Mouse (Mus musculus) liver, embryonic 13.5 days (tissue): ENCODE data around the gene Zfp92. TPM values are rescaled to one million over a fixed set of nuclear protein-coding genes. Genes with fewer than 3 reads are reported as not detected.
"Not testable (repeated sequence)": the region's sequence is repeated elsewhere in the genome, so short reads cannot be mapped to it uniquely, and the experiment has no call there.

ENCODE experiments used
- ATAC-seq: fragments of 200-750 bp; cut with Nextera tagmentation; 2 replicates; pipeline ENCODE4 v1.8.0; 2017; ENCODE audit warnings: low read depth, mild to moderate bottlenecking, moderate number of reproducible peaks, moderate library complexity
- DNase-seq: peaks from one replicate; pipeline ENCODE4 v3.0.0; 2022
- H3K27ac ChIP-seq: fragments of 300-500 bp; sonication (generic); 2 replicates; pipeline ENCODE4 v1.5.1; 2015; ENCODE audit warnings: moderate library complexity, mild to moderate bottlenecking, inconsistent platforms
- H3K27me3 ChIP-seq: fragments of 300-500 bp; sonication (generic); 2 replicates; pipeline ENCODE4 v1.6.1; 2015; ENCODE audit warnings: mild to moderate bottlenecking, inconsistent platforms
- H3K36me3 ChIP-seq: fragments of 300-500 bp; sonication (generic); 2 replicates; pipeline ENCODE4 v1.6.1; 2015; ENCODE audit warnings: mild to moderate bottlenecking, inconsistent platforms
- H3K4me1 ChIP-seq: fragments of 300-500 bp; sonication (generic); replicated peaks from 2 replicates; pipeline ENCODE4 v1.6.1; 2015; ENCODE audit warnings: inconsistent platforms
- H3K4me2 ChIP-seq: fragments of 300-500 bp; sonication (generic); 2 replicates; pipeline ENCODE4 v1.6.1; 2015; ENCODE audit warnings: inconsistent platforms, mild to moderate bottlenecking, moderate library complexity
- H3K4me3 ChIP-seq: fragments of 300-500 bp; sonication (generic); replicated peaks from 2 replicates; pipeline ENCODE4 v1.5.1; 2015; ENCODE audit warnings: mild to moderate bottlenecking, inconsistent platforms
- H3K9ac ChIP-seq: fragments of 300-500 bp; sonication (generic); 2 replicates; pipeline ENCODE4 v1.6.1; 2015; ENCODE audit warnings: mild to moderate bottlenecking, inconsistent platforms
- H3K9me3 ChIP-seq: fragments of 300-500 bp; sonication (generic); replicated peaks from 2 replicates; pipeline ENCODE4 v1.6.1; 2016; ENCODE audit warnings: inconsistent platforms
- WGBS: fragments of 180-500 bp; shearing (Covaris S2); methylation state at CpG from one replicate; pipeline ENCODE4 v1.1.7; 2015; ENCODE audit not compliant: insufficient replicate concordance; 5-methylcytosine and 5-hydroxymethylcytosine counted together
- polyA plus RNA-seq: library from polyadenylated mRNA; unstranded; fragments of >200 nt; fragmentation: Nextera tagmentation; extraction: Ambion mirVana; gene quantifications from 2 replicates; pipeline ENCODE4 v1.2.1, GENCODE M21; 2015

Zfp92 gene
- polyA plus RNA-seq: not detected in 2 replicates

GRCm38 (mm10) chrX:73410880-73411517, at the start of gene Zfp92:
TSS of gene Zfp92 (plus strand) at chrX:73411096.
- ATAC-seq: no peak
- 0 out of 2 replicates have a peak within 1 kb of the TSS, but pooled peaks have one; percentile 11 for H3K4me3 ChIP-seq

DNA sequence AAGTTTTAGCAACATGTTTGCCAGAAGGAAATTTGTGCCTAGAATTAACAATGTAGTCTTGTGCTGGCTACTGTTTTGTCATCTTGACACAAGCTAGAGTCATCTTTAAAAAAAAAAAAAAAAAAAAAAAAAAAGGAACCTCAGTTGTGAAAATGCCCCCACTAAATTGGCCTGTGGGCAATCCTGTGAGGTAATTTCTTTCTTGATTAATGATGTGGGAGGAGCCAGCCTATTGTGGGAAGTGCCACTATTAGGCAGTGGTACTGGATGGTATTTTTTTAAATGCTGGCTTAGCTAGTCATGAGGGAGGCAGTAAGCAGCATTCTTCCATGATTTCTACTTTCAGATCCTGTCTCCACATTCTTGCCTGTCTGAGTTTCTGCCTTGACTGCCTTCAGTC, 47.6 kb upstream of the Zfp92 start:
- Histone ChIP-seq H3K4me2 (no peak overlapping the region), H3K27ac (no peak overlapping the region), H3K9me3 (no peaks in the 10 kb centered on the region), H3K4me3 (no peak overlapping the region), H3K27me3 (no peaks in the 10 kb centered on the region), H3K4me1 (no peaks in the 10 kb centered on the region), H3K9ac (no peak overlapping the region), H3K36me3 (no peaks in the 10 kb centered on the region)
- ATAC-seq (no peak), DNase-seq (no peak)

More at GRCm38 (mm10) chrX:73410880-73411517, at the start of gene Zfp92:
- Histone ChIP-seq H3K9me3 (no peaks in the 10 kb centered on the region), H3K27ac (no peak within 1 kb of the TSS), H3K4me2 (peak within 1 kb of the TSS; percentile 38), H3K9ac (no peak within 1 kb of the TSS), H3K36me3 (no peaks in the 10 kb centered on the region), H3K4me1 (no peaks in the 10 kb centered on the region), H3K27me3 (peaks cover 8% of the 10 kb centered on the region; the same call in 1 of the 2 replicates)
- WGBS: 13% methylated on average over 20 of the region's 20 CpGs
- DNase-seq: no peak

GRCm38 (mm10) chrX:73384419-73384818, 26.5 kb upstream of the Zfp92 start:
- ATAC-seq (no peak), DNase-seq (no peak)
- Histone ChIP-seq H3K9ac (no peak overlapping the region), H3K4me2 (no peak overlapping the region), H3K27me3 (no peaks in the 10 kb centered on the region), H3K4me3 (no peak overlapping the region), H3K27ac (no peak overlapping the region), H3K36me3 (no peaks in the 10 kb centered on the region), H3K4me1 (no peaks in the 10 kb centered on the region), H3K9me3 (no peaks in the 10 kb centered on the region)
- 60% methylated on average over 6 of the region's 6 CpGs for WGBS

GRCm38 (mm10) chrX:73384924-73385323, 26.0 kb upstream of the Zfp92 start:
- Histone ChIP-seq H3K4me2 (no peak overlapping the region), H3K27me3 (no peaks in the 10 kb centered on the region), H3K4me1 (no peaks in the 10 kb centered on the region), H3K9me3 (no peaks in the 10 kb centered on the region), H3K27ac (no peak overlapping the region), H3K4me3 (no peak overlapping the region), H3K9ac (no peak overlapping the region), H3K36me3 (no peaks in the 10 kb centered on the region)
- no peak for DNase-seq
- WGBS: 7% methylated on average over 1 of the region's 1 CpGs
- ATAC-seq: no peak

DNA sequence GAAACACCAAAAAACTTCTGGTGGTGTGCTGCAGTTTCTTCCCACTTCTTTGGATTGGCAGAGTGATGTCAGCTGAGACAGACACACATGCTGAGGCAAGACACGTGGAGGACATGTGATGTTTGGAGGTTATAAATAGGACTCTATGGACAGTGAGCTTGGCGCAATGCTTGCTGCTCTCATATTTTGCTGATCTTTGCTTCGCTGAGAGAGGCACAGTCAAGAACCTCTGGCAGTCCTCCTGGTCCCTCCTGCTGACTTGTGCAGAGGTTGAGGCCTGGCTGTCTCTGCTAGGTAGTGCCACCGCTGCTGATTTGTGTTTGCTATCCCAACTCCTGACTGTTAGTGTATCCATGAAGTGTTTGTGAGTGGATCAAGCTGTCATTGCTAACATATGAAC, 19.4 kb upstream of the Zfp92 start:
- 64% methylated on average over 4 of the region's 4 CpGs for WGBS
- ATAC-seq: no peak
- Histone ChIP-seq H3K27me3 (no peaks in the 10 kb centered on the region), H3K9ac (no peak overlapping the region), H3K27ac (no peak overlapping the region), H3K4me2 (no peak overlapping the region), H3K4me3 (no peak overlapping the region), H3K9me3 (no peaks in the 10 kb centered on the region), H3K36me3 (no peaks in the 10 kb centered on the region), H3K4me1 (no peaks in the 10 kb centered on the region)
- DNase-seq: no peak

GRCm38 (mm10) chrX:73396446-73396845, 14.4 kb upstream of the Zfp92 start:
- H3K4me3 ChIP-seq: no peak overlapping the region
- no peak overlapping the region for H3K9ac ChIP-seq
- H3K27me3 ChIP-seq: no peaks in the 10 kb centered on the region
- H3K36me3 ChIP-seq: no peaks in the 10 kb centered on the region
- ATAC-seq (no peak), DNase-seq (no peak)
- H3K27ac ChIP-seq: no peak overlapping the region
- WGBS: 60% methylated on average over 1 of the region's 1 CpGs
- no peaks in the 10 kb centered on the region for H3K9me3 ChIP-seq
- no peaks in the 10 kb centered on the region for H3K4me1 ChIP-seq
- no peak overlapping the region for H3K4me2 ChIP-seq

DNA sequence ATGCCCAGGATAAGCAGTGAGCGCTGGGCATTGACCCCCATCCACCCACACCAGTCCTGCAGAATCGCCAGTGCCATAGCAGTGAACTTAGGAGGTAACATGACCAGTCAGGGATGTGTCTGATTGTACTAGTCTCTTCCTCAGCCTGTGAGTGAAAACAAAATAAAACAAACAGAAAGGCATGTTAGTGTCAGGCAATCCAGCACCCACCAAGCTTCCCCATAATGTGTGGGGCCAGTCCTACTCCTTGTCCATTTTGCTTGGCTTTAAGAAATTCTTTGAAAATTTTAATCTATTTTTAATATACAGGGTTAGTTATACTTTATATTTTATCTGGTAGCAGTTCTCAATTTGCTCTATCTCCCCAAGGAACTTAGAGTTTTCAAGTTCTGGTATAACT, 12.3 kb upstream of the Zfp92 start, which contains the start of gene Gm18336:
Gene Gm18336, minus strand, starts transcription at position 101 of the 400 bp plus-strand sequence.
- 67% methylated on average over 2 of the region's 2 CpGs for WGBS
- not testable (repeated sequence) for H3K4me3 ChIP-seq, H3K27me3 ChIP-seq, H3K9me3 ChIP-seq, H3K36me3 ChIP-seq, H3K4me1 ChIP-seq, ATAC-seq, DNase-seq, H3K27ac ChIP-seq, H3K4me2 ChIP-seq, H3K9ac ChIP-seq

DNA sequence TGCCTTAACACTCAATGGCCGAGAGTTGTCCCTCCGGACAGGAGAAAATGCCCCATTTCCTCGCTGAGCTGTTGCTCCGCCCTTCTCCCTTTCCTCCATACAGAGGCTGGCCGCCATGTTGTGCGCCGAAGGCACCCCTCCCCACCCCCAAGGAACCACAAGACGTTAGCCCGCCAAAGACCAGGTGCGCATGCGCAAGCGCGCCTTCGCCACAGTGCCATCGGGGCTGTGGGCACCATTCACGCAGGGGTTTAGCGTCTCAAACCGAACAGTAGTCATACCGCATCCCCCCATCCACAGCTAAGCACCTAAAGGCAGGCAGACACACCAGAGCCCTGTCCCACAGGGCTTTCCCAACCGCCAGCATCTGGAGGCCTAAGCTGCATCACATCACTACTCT, 9.9 kb upstream of the Zfp92 start:
- H3K27ac ChIP-seq: no peak overlapping the region
- H3K4me1 ChIP-seq: no peaks in the 10 kb centered on the region
- no peaks in the 10 kb centered on the region for H3K36me3 ChIP-seq
- no peak overlapping the region for H3K4me3 ChIP-seq
- H3K27me3 ChIP-seq: no peaks in the 10 kb centered on the region
- 75% methylated on average over 20 of the region's 20 CpGs for WGBS
- DNase-seq: no peak
- no peak for ATAC-seq
- H3K9me3 ChIP-seq: no peaks in the 10 kb centered on the region
- no peak overlapping the region for H3K4me2 ChIP-seq
- no peak overlapping the region for H3K9ac ChIP-seq

DNA sequence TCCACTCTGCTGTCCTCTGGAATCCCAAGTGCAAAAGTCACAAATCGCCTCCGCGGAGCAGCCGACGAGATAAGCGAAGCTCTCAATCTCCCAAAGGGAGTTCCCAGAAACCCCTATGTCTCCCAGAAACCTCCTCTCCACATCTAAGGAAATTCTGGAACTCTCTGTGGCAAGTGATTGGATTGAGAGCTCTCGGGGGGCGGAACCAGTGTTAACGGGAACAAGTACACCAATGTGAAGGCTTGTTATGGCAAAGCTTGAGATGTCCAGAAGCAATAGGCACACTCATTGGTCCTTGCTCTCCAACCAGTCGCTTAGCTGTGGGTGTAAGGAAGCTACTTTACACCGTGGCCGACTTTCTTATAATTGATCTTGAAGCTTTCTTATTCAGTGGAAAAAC, 9.3 kb upstream of the Zfp92 start:
- WGBS: 78% methylated on average over 12 of the region's 12 CpGs
- H3K4me3 ChIP-seq: no peak overlapping the region
- no peaks in the 10 kb centered on the region for H3K4me1 ChIP-seq
- no peak overlapping the region for H3K4me2 ChIP-seq
- H3K36me3 ChIP-seq: no peaks in the 10 kb centered on the region
- no peak for DNase-seq
- no peak for ATAC-seq
- H3K9ac ChIP-seq: no peak overlapping the region
- no peaks in the 10 kb centered on the region for H3K27me3 ChIP-seq
- no peaks in the 10 kb centered on the region for H3K9me3 ChIP-seq
- H3K27ac ChIP-seq: no peak overlapping the region

GRCm38 (mm10) chrX:73412767-73413166, 1.9 kb downstream of the Zfp92 start:
- DNase-seq (no peak), ATAC-seq (no peak)
- Histone ChIP-seq H3K27me3 (peaks cover 8% of the 10 kb centered on the region; the same call in 1 of the 2 replicates), H3K4me2 (no peak overlapping the region), H3K27ac (no peak overlapping the region), H3K4me1 (no peaks in the 10 kb centered on the region), H3K4me3 (no peak overlapping the region), H3K9me3 (no peaks in the 10 kb centered on the region), H3K36me3 (no peaks in the 10 kb centered on the region), H3K9ac (no peak overlapping the region)
- WGBS: 15% methylated on average over 1 of the region's 1 CpGs

GRCm38 (mm10) chrX:73430036-73430435, 19.1 kb downstream of the Zfp92 start:
- no peaks in the 10 kb centered on the region for H3K27me3 ChIP-seq
- no peak overlapping the region for H3K9ac ChIP-seq
- ATAC-seq (no peak), DNase-seq (no peak)
- H3K4me3 ChIP-seq: no peak overlapping the region
- no peak overlapping the region for H3K4me2 ChIP-seq
- H3K9me3 ChIP-seq: no peaks in the 10 kb centered on the region
- no peak overlapping the region for H3K27ac ChIP-seq
- no peaks in the 10 kb centered on the region for H3K36me3 ChIP-seq
- 77% methylated on average over 2 of the region's 2 CpGs for WGBS
- no peaks in the 10 kb centered on the region for H3K4me1 ChIP-seq

GRCm38 (mm10) chrX:73432850-73433249, 22.0 kb downstream of the Zfp92 start:
- no peaks in the 10 kb centered on the region for H3K4me1 ChIP-seq
- H3K27ac ChIP-seq: no peak overlapping the region
- H3K9me3 ChIP-seq: no peaks in the 10 kb centered on the region
- DNase-seq: no peak
- no peak overlapping the region for H3K4me3 ChIP-seq
- ATAC-seq: no peak
- WGBS: 58% methylated on average over 5 of the region's 5 CpGs
- no peak overlapping the region for H3K9ac ChIP-seq
- H3K27me3 ChIP-seq: no peaks in the 10 kb centered on the region
- H3K36me3 ChIP-seq: 0 out of 2 replicates have a peak, but pooled peaks cover 5% of the 10 kb centered on the region
- H3K4me2 ChIP-seq: no peak overlapping the region
